Mouse (Mus musculus) CH12.LX (cell line): ENCODE data around the gene Cfap44.
"Not testable (repeated sequence)": the region's sequence is repeated elsewhere in the genome, so short reads cannot be mapped to it uniquely, and the experiment has no call there.

Experiments used
- CTCF ChIP-seq, 2 experiments: IDR thresholded peaks in 1 of 2; conservative IDR thresholded peaks in 1 of 2; 2 replicates each; pipeline ENCODE4 v1.5.1; 2011 to 2012; ENCODE audit warnings: low read depth in 2 of 2, low read length in 2 of 2, improper control_type of control experiment in 1 of 2, inconsistent platforms in 1 of 2, mild to moderate bottlenecking in 1 of 2, moderate library complexity in 1 of 2
- ETS1 ChIP-seq: conservative IDR thresholded peaks from 2 replicates; pipeline ENCODE4 v1.6.1; 2012; ENCODE audit warnings: low read depth, mild to moderate bottlenecking, inconsistent platforms, low read length, improper control_type of control experiment, moderate library complexity
- HCFC1 ChIP-seq: IDR thresholded peaks from 2 replicates; pipeline ENCODE4 v1.6.1; 2012; ENCODE audit warnings: low read depth, mild to moderate bottlenecking, inconsistent platforms, low read length, improper control_type of control experiment
- KAT2A ChIP-seq: IDR thresholded peaks from 2 replicates; pipeline ENCODE4 v1.6.1; 2012; ENCODE audit warnings: low read length, improper control_type of control experiment, inconsistent platforms; ENCODE audit not compliant: insufficient replicate concordance
- MEF2A ChIP-seq: IDR thresholded peaks from 2 replicates; pipeline ENCODE4 v1.6.1; 2014; ENCODE audit warnings: low read depth, mild to moderate bottlenecking, inconsistent platforms, low read length, improper control_type of control experiment, borderline replicate concordance
- POLR2A ChIP-seq: IDR thresholded peaks from 2 replicates; pipeline ENCODE4 v1.6.1; 2011; ENCODE audit warnings: low read depth, mild to moderate bottlenecking, improper control_type of control experiment, low read length
- POLR2AphosphoS2 ChIP-seq: IDR thresholded peaks from 2 replicates; pipeline ENCODE4 v1.6.1; 2011; ENCODE audit warnings: low read depth, low read length, improper control_type of control experiment
- SIN3A ChIP-seq: IDR thresholded peaks from 2 replicates; pipeline ENCODE4 v1.6.1; 2012; ENCODE audit warnings: low read length, improper control_type of control experiment, inconsistent platforms
- TCF12 ChIP-seq: IDR thresholded peaks from 2 replicates; pipeline ENCODE4 v1.6.1; 2014; ENCODE audit warnings: low read depth, mild to moderate bottlenecking, inconsistent platforms, low read length, improper control_type of control experiment

- not testable (repeated sequence) for TF ChIP-seq CTCF (conservative IDR thresholded peaks at IDR 0.05 in 1 of 2, IDR thresholded peaks at IDR 0.05 in 1 of 2; ENCODE audit: low read depth in 2 of 2, low read length in 2 of 2); TCF12; KAT2A; POLR2AphosphoS2; POLR2A; HCFC1; SIN3A; MEF2A; ETS1
Measured at GRCm38 (mm10) chr16:44441913-44442312, 47.3 kb downstream of the Cfap44 start.
